Mouse (Mus musculus) thymus, adult 2 months (tissue): ENCODE data around the gene Hist1h2ak.

Source experiments
- CTCF ChIP-seq: fragments of 200-500 bp; IDR thresholded peaks from 2 replicates; pipeline ENCODE4 v1.5.1; 2012; ENCODE audit warnings: mild to moderate bottlenecking, control low read depth, low read length, moderate library complexity, borderline replicate concordance; ENCODE audit not compliant: control insufficient read depth, poor library complexity, insufficient read depth; ENCODE audit errors: extremely low read depth
- POLR2A ChIP-seq: fragments of 200-500 bp; IDR thresholded peaks from 2 replicates; pipeline ENCODE4 v1.6.1; 2012; ENCODE audit warnings: mild to moderate bottlenecking, low read length, control low read depth, moderate library complexity; ENCODE audit not compliant: control insufficient read depth, poor library complexity, insufficient read depth; ENCODE audit errors: extremely low read depth

GRCm38 (mm10) chr13:21795584-21795983 is 42.0 kb upstream of the Hist1h2ak start:
- no peak for TF ChIP-seq POLR2A
- no peak for TF ChIP-seq CTCF
